ENCODE assay signal across 10 mouse cellular contexts in the genomic region with DNA sequence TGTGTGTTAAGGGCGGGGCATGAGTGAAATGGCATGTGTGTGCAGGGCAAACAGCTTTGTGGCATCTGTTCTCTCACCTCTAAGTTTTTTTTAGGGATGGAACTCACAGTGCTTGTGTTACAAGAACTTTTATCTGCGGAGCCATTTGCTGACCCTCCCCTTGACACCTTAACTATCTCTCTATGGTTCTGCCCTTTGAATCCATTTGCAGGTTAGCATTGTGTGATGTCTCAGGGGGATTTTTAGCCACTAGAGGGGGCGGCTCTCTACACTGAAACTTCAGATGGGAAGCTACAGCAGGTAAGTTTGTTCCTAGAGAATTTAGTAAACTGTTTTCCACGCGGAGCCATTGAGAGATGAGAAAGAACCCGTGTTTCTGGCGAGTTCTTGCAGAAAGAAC. TPM values are rescaled to one million over a fixed set of nuclear protein-coding genes. Genes with fewer than 3 reads are reported as not detected.
DNase-seq lines count a peak whose midpoint lies in the region; ATAC-seq and TF ChIP-seq lines count a peak whose summit lies in the region.
"Had no signal": no experiment of that assay in that cellular context is flagged by ENCODE, and none has a peak within 500 bp of the region (broad histone marks: within the 10 kb centered on the region; RNA-seq: fewer than 3 reads in every experiment).

No protein-coding gene starts in this region.

- H3K4me2 ChIP-seq in kidney, embryonic 14.5 days (replicated peaks; ENCODE audit: low read depth, low read length) = no peak overlapping the region
- H3K4me2 ChIP-seq in forebrain, embryonic 16.5 days (ENCODE audit: low read length) = no peak overlapping the region

- DNase-seq in adrenal gland, postnatal 10 days = peak; percentile 10
- no peak for DNase-seq in adrenal gland, adult 18-20 months (ENCODE audit: low spot score in 2 of 2)
- DNase-seq in kidney, adult 2 months = peak; percentile 36
- peak; percentile 19 to 47 for DNase-seq in kidney, adult 8-10 months
- peak; percentile 49 for DNase-seq in right cerebral cortex, adult 18-20 months

- no peak for ATAC-seq in kidney, embryonic 14.5 days (ENCODE audit: low FRiP score, low TSS enrichment)
- no peak for ATAC-seq in forebrain, embryonic 16.5 days
- no peak for ATAC-seq in erythroid progenitor cell, adult 5-6 weeks (replicated peaks; ENCODE audit: low FRiP score, poor library complexity, severe bottlenecking)

- no peak overlapping the region for H3K27ac ChIP-seq in kidney, adult 2 months (ENCODE audit: insufficient read depth, low read depth, low read length)
- no peak overlapping the region for H3K27ac ChIP-seq in kidney, embryonic 14.5 days (ENCODE audit: low read depth, low read length)
- no peak overlapping the region for H3K27ac ChIP-seq in forebrain, embryonic 16.5 days (ENCODE audit: low read length)

- no peak for TF ChIP-seq CTCF in kidney, adult 2 months (conservative IDR thresholded peaks at IDR 0.05; ENCODE audit: insufficient read depth, insufficient read length, low read depth, low read length)

- 0 out of 2 replicates have a peak, but pooled peaks cover 4% of the 10 kb centered on the region for H3K4me1 ChIP-seq in kidney, adult 2 months (ENCODE audit: control insufficient read depth, insufficient read depth, low read length)
- no peaks in the 10 kb centered on the region for H3K4me1 ChIP-seq in kidney, embryonic 14.5 days (ENCODE audit: control insufficient read depth, insufficient read depth, low read length)
- H3K4me1 ChIP-seq in forebrain, embryonic 16.5 days (replicated peaks; ENCODE audit: control insufficient read depth, insufficient read depth, low read length) = 0 out of 2 replicates have a peak, but pooled peaks cover 2% of the 10 kb centered on the region

- H3K9me3 ChIP-seq in kidney, embryonic 14.5 days (ENCODE audit: control insufficient read depth, low read length) = no peaks in the 10 kb centered on the region
- H3K9me3 ChIP-seq in forebrain, embryonic 16.5 days (ENCODE audit: control insufficient read depth, low read length) = no peaks in the 10 kb centered on the region

- TF ChIP-seq POLR2A in kidney, adult 2 months (IDR thresholded peaks at IDR 0.05; ENCODE audit: low read depth, low read length) = no peak

- WGBS in kidney, adult 2 months = 38% methylated on average over 7 of the region's 7 CpGs
- WGBS in kidney, embryonic 14.5 days = 34% methylated on average over 7 of the region's 7 CpGs
- 43% methylated on average over 7 of the region's 7 CpGs for WGBS in forebrain, embryonic 16.5 days

- no peaks in the 10 kb centered on the region for H3K36me3 ChIP-seq in kidney, adult 2 months (ENCODE audit: control insufficient read depth, insufficient read depth, low read length)
- H3K36me3 ChIP-seq in kidney, embryonic 14.5 days (ENCODE audit: control insufficient read depth, insufficient read depth, low read length) = no peaks in the 10 kb centered on the region
- H3K36me3 ChIP-seq in forebrain, embryonic 16.5 days (ENCODE audit: control insufficient read depth, insufficient read depth) = no peaks in the 10 kb centered on the region

- no peaks in the 10 kb centered on the region for H3K27me3 ChIP-seq in kidney, adult 2 months (replicated peaks; ENCODE audit: control insufficient read depth, insufficient read depth, low read length)
- no peaks in the 10 kb centered on the region for H3K27me3 ChIP-seq in kidney, embryonic 14.5 days (ENCODE audit: control insufficient read depth, insufficient read depth, low read length)
- H3K27me3 ChIP-seq in forebrain, embryonic 16.5 days (replicated peaks; ENCODE audit: control insufficient read depth, insufficient read depth, low read length) = no peaks in the 10 kb centered on the region

- H3K4me3 ChIP-seq in kidney, adult 2 months (ENCODE audit: insufficient read depth, low read depth, low read length) = no peak overlapping the region
- H3K4me3 ChIP-seq in kidney, embryonic 14.5 days (ENCODE audit: low read length) = no peak overlapping the region
- H3K4me3 ChIP-seq in forebrain, embryonic 16.5 days (replicated peaks; ENCODE audit: low read length) = no peak overlapping the region

- H3K9ac ChIP-seq in kidney, embryonic 14.5 days (ENCODE audit: low read depth, low read length) = no peak overlapping the region
- H3K9ac ChIP-seq in forebrain, embryonic 16.5 days (replicated peaks; ENCODE audit: low read depth, low read length) = no peak overlapping the region

RNA-seq across cellular contexts. Expression of a gene that starts 32.1 kb away (rescaled TPM):
- not detected for total RNA-seq in adrenal gland, postnatal 10 days (2021)
- total RNA-seq in adrenal gland, adult 18-20 months (2021) = not detected
- not detected in 2 replicates for polyA plus RNA-seq in kidney, adult 2 months (2012; rRNA removed)
- not detected in 2 replicates for polyA plus RNA-seq in kidney, embryonic 14.5 days (2014; fragmentation: Nextera tagmentation; extraction: Ambion mirVana)
- not detected in 2 replicates for polyA plus RNA-seq in forebrain, embryonic 16.5 days (2015; fragmentation: Nextera tagmentation; extraction: Ambion mirVana)
- total RNA-seq in erythroid progenitor cell, adult 5-6 weeks (2015; ENCODE audit: low replicate concordance) = not detected in 2 replicates
- not detected in 2 replicates for total RNA-seq in erythroid progenitor cell, adult 5-6 weeks (2017; ENCODE audit: low replicate concordance)
- polyA plus RNA-seq: intestine, embryonic 14.5 days; spleen, adult 2 months had no signal

Comparison
In these comparisons a context has a peak if more than half of its experiments do, and no peak if none do; other contexts are left out.
1. DNase-seq: peak in adrenal gland, postnatal 10 days (single experiment), kidney, adult 2 months (single experiment), kidney, adult 8-10 months (2 of 2) and right cerebral cortex, adult 18-20 months (single experiment); none in adrenal gland, adult 18-20 months (0 of 2).